Mouse (Mus musculus): ENCODE measurements at regions not wholly inside any gene's neighbourhood (a gene's known extent, or its start where the extent isn't known, plus 50 kb on each side); places are given as distances from the start of the nearest gene placed in this dataset.

DNA sequence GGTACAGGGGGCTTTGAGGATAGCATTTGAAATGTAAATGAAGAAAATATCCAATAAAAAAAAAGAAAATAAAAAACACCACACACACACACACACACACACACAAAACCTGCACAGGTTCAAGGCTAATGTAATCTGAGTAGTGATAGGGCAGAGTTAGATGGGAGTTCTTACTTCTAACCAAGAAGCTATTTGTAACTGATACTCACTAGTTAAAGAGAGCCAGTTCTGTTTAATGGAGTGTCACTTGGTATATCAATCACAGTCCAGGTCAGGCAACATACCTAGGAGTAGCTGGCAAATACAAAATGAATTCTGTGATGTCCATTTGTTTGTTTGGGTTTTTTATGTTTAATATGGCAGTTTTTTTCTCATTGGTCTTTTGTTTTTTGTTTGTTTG is 219.5 kb downstream of the Fscb start:
- TF ChIP-seq CTCF (IDR thresholded peaks at IDR 0.05 in 2 of 3, conservative IDR thresholded peaks at IDR 0.05 in 1 of 3; ENCODE audit: control insufficient read depth in 1 of 3, insufficient read depth in 1 of 3, low read depth in 2 of 3, low read length in 3 of 3, poor library complexity in 1 of 3, severe bottlenecking in 1 of 3) (no peak), KAT2A (conservative IDR thresholded peaks at IDR 0.05; ENCODE audit: low read depth, low read length) (no peak), GATA1 (IDR thresholded peaks at IDR 0.05; ENCODE audit: low read depth, low read length) (no peak)

All from MEL (cell line).